Mouse (Mus musculus) lung, postnatal 0 days (tissue): ENCODE data around the gene Bbs5. TPM values are rescaled to one million over a fixed set of nuclear protein-coding genes. Genes with fewer than 3 reads are reported as not detected.
A peak's percentile ranks its signal among the peaks of the same experiment; 100 is the strongest.

Experiments
- ATAC-seq: fragments of 200-750 bp; cut with Nextera tagmentation; 2 replicates; pipeline ENCODE4 v1.8.0; 2017; ENCODE audit warnings: moderate library complexity
- DNase-seq: peaks from one replicate; pipeline ENCODE4 v3.0.0-alpha.2; 2016; ENCODE audit warnings: low spot score
- H3K27ac ChIP-seq: fragments of 300-500 bp; sonication (generic); 2 replicates; pipeline ENCODE4 v1.5.1; 2014; ENCODE audit warnings: antibody characterized with exemption, mild to moderate bottlenecking, low read length, mixed read lengths
- H3K27me3 ChIP-seq: fragments of 300-500 bp; sonication (generic); replicated peaks from 2 replicates; pipeline ENCODE4 v1.6.1; 2014; ENCODE audit warnings: low read length, mixed read lengths; ENCODE audit not compliant: insufficient read depth
- H3K36me3 ChIP-seq: fragments of 300-500 bp; sonication (generic); 2 replicates; pipeline ENCODE4 v1.6.1; 2014; ENCODE audit warnings: low read length, mixed read lengths; ENCODE audit not compliant: insufficient read depth
- H3K4me1 ChIP-seq: fragments of 300-500 bp; sonication (generic); 2 replicates; pipeline ENCODE4 v1.6.1; 2014; ENCODE audit warnings: antibody characterized with exemption, low read depth, low read length, mixed read lengths; ENCODE audit not compliant: insufficient read depth
- H3K4me2 ChIP-seq: fragments of 300-500 bp; sonication (generic); replicated peaks from 2 replicates; pipeline ENCODE4 v1.6.1; 2014; ENCODE audit warnings: low read depth, mild to moderate bottlenecking, low read length, moderate library complexity, mixed read lengths
- H3K4me3 ChIP-seq: fragments of 300-500 bp; sonication (generic); 2 replicates; pipeline ENCODE4 v1.5.1; 2014; ENCODE audit warnings: low read depth, low read length
- H3K9ac ChIP-seq: fragments of 300-500 bp; sonication (generic); replicated peaks from 2 replicates; pipeline ENCODE4 v1.6.1; 2014; ENCODE audit warnings: low read depth, mild to moderate bottlenecking
- H3K9me3 ChIP-seq: fragments of 300-500 bp; sonication (generic); 2 replicates; pipeline ENCODE4 v1.6.1; 2016; ENCODE audit warnings: low read length, mixed read lengths
- CTCF ChIP-seq: IDR thresholded peaks from 2 replicates; pipeline ENCODE4 v1.5.1; 2016; ENCODE audit warnings: antibody characterized with exemption, mild to moderate bottlenecking
- EP300 ChIP-seq: IDR thresholded peaks from 2 replicates; pipeline ENCODE4 v1.6.1; 2016; ENCODE audit warnings: antibody characterized with exemption, mild to moderate bottlenecking, control low read depth
- WGBS: fragments of 180-500 bp; shearing (Covaris S2); extraction: QIAGEN DNeasy Blood & Tissue Kit; methylation state at CpG from one replicate; pipeline ENCODE4 v1.1.7; 2014; 5-methylcytosine and 5-hydroxymethylcytosine counted together
- polyA plus RNA-seq: library from polyadenylated mRNA; unstranded; fragments of >200 nt; fragmentation: Nextera tagmentation; extraction: Ambion mirVana; gene quantifications from 2 replicates; pipeline ENCODE4 v1.2.1, GENCODE M21; 2015

Bbs5 gene
- polyA plus RNA-seq, 1 experiment from 2014 or later, result 13.9 TPM

- Histone ChIP-seq H3K4me2 (peak overlapping the region; percentile 87), H3K4me1 (no peaks in the 10 kb centered on the region), H3K9ac (no peak overlapping the region), H3K36me3 (no peaks in the 10 kb centered on the region), H3K9me3 (no peaks in the 10 kb centered on the region), H3K27ac (no peak overlapping the region), H3K4me3 (peak overlapping the region; percentile 81), H3K27me3 (no peaks in the 10 kb centered on the region)
- TF ChIP-seq CTCF (no peak), EP300 (no peak)
- DNase-seq (no peak), ATAC-seq (no peak)
- 21% methylated on average over 4 of the region's 4 CpGs for WGBS
These were observed 66.6 kb downstream of the Bbs5 start for GRCm38 (mm10) chr2:69713626-69714014.

GRCm38 (mm10) chr2:69714126-69714525 is 67.2 kb downstream of the Bbs5 start:
- TF ChIP-seq EP300 (no peak), CTCF (no peak)
- Histone ChIP-seq H3K4me3 (no peak overlapping the region), H3K9me3 (no peaks in the 10 kb centered on the region), H3K4me2 (no peak overlapping the region), H3K4me1 (no peaks in the 10 kb centered on the region), H3K27ac (no peak overlapping the region), H3K9ac (no peak overlapping the region), H3K36me3 (no peaks in the 10 kb centered on the region), H3K27me3 (no peaks in the 10 kb centered on the region)
- no peak for ATAC-seq
- WGBS, result 73% methylated on average over 5 of the region's 5 CpGs
- DNase-seq, result no peak

- no peak overlapping the region for H3K4me2 ChIP-seq
- 68% methylated on average over 3 of the region's 3 CpGs for WGBS
These were observed 69.5 kb downstream of the Bbs5 start for GRCm38 (mm10) chr2:69716483-69716882.

More at GRCm38 (mm10) chr2:69716483-69716882, 69.5 kb downstream of the Bbs5 start:
- no peaks in the 10 kb centered on the region for H3K36me3 ChIP-seq
- H3K4me1 ChIP-seq, result no peaks in the 10 kb centered on the region
- TF ChIP-seq EP300 (no peak), CTCF (no peak)
- no peak overlapping the region for H3K27ac ChIP-seq
- H3K27me3 ChIP-seq, result no peaks in the 10 kb centered on the region
- ATAC-seq (no peak), DNase-seq (no peak)
- H3K9me3 ChIP-seq, result no peaks in the 10 kb centered on the region
- no peak overlapping the region for H3K4me3 ChIP-seq
- H3K9ac ChIP-seq, result no peak overlapping the region

Other genes with a start within 250 kb of the Bbs5 start
- 1.1 and 2.4 TPM in 2 replicates for gene Lrp2, start 61.1 kb upstream of the Bbs5 start, polyA plus RNA-seq
- gene Klhl41, start 22.9 kb downstream of the Bbs5 start, polyA plus RNA-seq, result 0.45 and 0.83 TPM in 2 replicates
- gene Fastkd1, start 66.3 kb downstream of the Bbs5 start, polyA plus RNA-seq, result 5.4 and 6.2 TPM in 2 replicates
- gene Ppig, start 75.4 kb downstream of the Bbs5 start, polyA plus RNA-seq, result 95.1 and 96.5 TPM in 2 replicates
- 2.3 and 2.5 TPM in 2 replicates for gene Ccdc173, start 142.4 kb downstream of the Bbs5 start, polyA plus RNA-seq
- 20.3 and 20.8 TPM in 2 replicates for gene Phospho2, start 142.5 kb downstream of the Bbs5 start, polyA plus RNA-seq
- gene Klhl23, start 174.8 kb downstream of the Bbs5 start, polyA plus RNA-seq, result 29.6 and 30.3 TPM in 2 replicates
- 185 and 187 TPM in 2 replicates for gene Ssb, start 214.4 kb downstream of the Bbs5 start, polyA plus RNA-seq
- gene Mettl5, start 238.4 kb downstream of the Bbs5 start, polyA plus RNA-seq, result 24.1 and 25.6 TPM in 2 replicates